9 mouse cellular contexts compared by ENCODE assay signal in the genomic region with DNA sequence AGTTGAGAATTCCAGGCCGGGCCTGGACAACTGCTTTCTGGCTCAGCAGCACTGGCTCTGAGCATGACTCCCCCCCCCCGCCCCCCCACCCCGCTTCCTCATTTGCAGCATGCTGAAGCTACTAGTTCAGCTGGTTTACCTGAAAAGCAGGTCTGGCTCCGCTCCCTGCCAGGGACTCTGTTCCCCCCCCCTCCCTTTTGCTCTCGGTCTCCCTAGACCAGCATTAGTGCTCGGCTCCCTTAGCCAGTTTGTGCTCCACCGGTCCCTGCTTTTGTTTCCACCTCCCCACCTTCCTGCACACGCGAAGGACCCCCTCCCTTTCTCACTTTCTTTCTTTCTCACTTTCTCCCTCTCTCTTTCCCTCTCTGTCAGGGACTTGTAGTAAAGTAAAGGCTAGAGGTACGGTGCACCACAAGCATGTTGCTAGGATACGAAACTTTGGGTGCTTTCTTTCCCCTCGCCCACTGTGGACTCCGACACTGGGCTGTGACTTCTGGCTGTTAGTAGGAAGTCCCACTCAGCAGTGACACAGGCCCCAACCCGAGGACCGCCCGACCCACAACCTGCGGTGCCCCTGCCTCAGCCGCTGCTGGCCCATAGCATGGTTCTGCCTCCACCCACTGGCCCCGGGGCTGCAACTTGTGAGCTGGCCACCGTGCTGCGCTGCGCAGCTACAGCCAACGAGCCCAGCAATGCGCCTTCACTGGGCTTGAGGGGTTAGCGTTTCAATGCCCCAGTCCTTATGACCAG.
DNase-seq lines count a peak whose midpoint lies in the region; ATAC-seq lines count a peak whose summit lies in the region.
"Had no signal": no experiment of that assay in that cellular context is flagged by ENCODE, and none has a peak within 500 bp of the region (broad histone marks: within the 10 kb centered on the region; RNA-seq: fewer than 3 reads in every experiment).

No protein-coding gene starts in this region.

- H3K36me3 ChIP-seq in intestine, embryonic 16.5 days (ENCODE audit: control insufficient read depth, insufficient read depth, low read length) = no peaks in the 10 kb centered on the region
- H3K36me3 ChIP-seq in midbrain, embryonic 16.5 days (ENCODE audit: control insufficient read depth, insufficient read depth, low read length) = no peaks in the 10 kb centered on the region

- H3K9me3 ChIP-seq in intestine, embryonic 16.5 days (ENCODE audit: control insufficient read depth, low read length) = no peaks in the 10 kb centered on the region
- no peaks in the 10 kb centered on the region for H3K9me3 ChIP-seq in midbrain, embryonic 16.5 days (replicated peaks; ENCODE audit: control insufficient read depth, low read length, poor library complexity, severe bottlenecking)

- peak overlapping the region; percentile 23; the same call in 1 of the 2 replicates for H3K4me3 ChIP-seq in intestine, embryonic 16.5 days (ENCODE audit: low read length)
- no peak overlapping the region; the same call in 1 of the 2 replicates for H3K4me3 ChIP-seq in midbrain, embryonic 16.5 days (ENCODE audit: low read depth, low read length)
- H3K4me3 ChIP-seq: erythroblast, embryonic 14.5 days had no signal

- WGBS in intestine, embryonic 16.5 days = 24% methylated on average over 25 of the region's 25 CpGs
- WGBS in midbrain, embryonic 16.5 days = 10% methylated on average over 25 of the region's 25 CpGs

- peak; percentile 9 for DNase-seq in adrenal gland, postnatal 25 days
- DNase-seq in adrenal gland, adult 8-10 months = no peak
- DNase-seq in right cerebral cortex, postnatal 4 days = peak; percentile 23
- DNase-seq in right cerebral cortex, postnatal 10 days (ENCODE audit: low spot score in 2 of 2) = no peak
- DNase-seq in ovary, adult 18-20 months (ENCODE audit: low spot score) = no peak
- DNase-seq in cerebellum, adult 18-20 months = no peak

- H3K4me2 ChIP-seq in intestine, embryonic 16.5 days (ENCODE audit: low read depth, low read length) = peak overlapping the region; percentile 40
- H3K4me2 ChIP-seq in midbrain, embryonic 16.5 days (ENCODE audit: low read length) = peak overlapping the region; percentile 46

- H3K9ac ChIP-seq in intestine, embryonic 16.5 days (ENCODE audit: low read depth, low read length) = no peak overlapping the region; the same call in 1 of the 2 replicates
- no peak overlapping the region for H3K9ac ChIP-seq in midbrain, embryonic 16.5 days (ENCODE audit: low read depth, low read length)

- no peak overlapping the region for H3K27ac ChIP-seq in intestine, embryonic 16.5 days (ENCODE audit: low read length)
- H3K27ac ChIP-seq in midbrain, embryonic 16.5 days (ENCODE audit: low read length) = no peak overlapping the region

- H3K4me1 ChIP-seq in intestine, embryonic 16.5 days (ENCODE audit: control insufficient read depth, insufficient read depth, low read length) = peaks cover 7% of the 10 kb centered on the region; the same call in 1 of the 2 replicates
- peaks cover 12% of the 10 kb centered on the region for H3K4me1 ChIP-seq in midbrain, embryonic 16.5 days (ENCODE audit: control insufficient read depth, insufficient read depth, low read length)

- H3K27me3 ChIP-seq in intestine, embryonic 16.5 days (replicated peaks; ENCODE audit: control insufficient read depth, insufficient read depth, low read length) = no peaks in the 10 kb centered on the region
- H3K27me3 ChIP-seq in midbrain, embryonic 16.5 days (ENCODE audit: control insufficient read depth, insufficient read depth, low read depth, low read length) = no peaks in the 10 kb centered on the region

- ATAC-seq in intestine, embryonic 16.5 days = peak; percentile 38
- peak; percentile 72 for ATAC-seq in midbrain, embryonic 16.5 days

Comparison
In these comparisons a context has a peak if more than half of its experiments do, and no peak if none do; other contexts are left out.
1. DNase-seq: peak in adrenal gland, postnatal 25 days (single experiment) and right cerebral cortex, postnatal 4 days (single experiment); none in adrenal gland, adult 8-10 months (single experiment), right cerebral cortex, postnatal 10 days (0 of 2), ovary, adult 18-20 months (single experiment) and cerebellum, adult 18-20 months (0 of 2).